Mouse (Mus musculus) kidney, adult 18-20 months (tissue): ENCODE measurements around the gene Olfr1211.

Experiments
- DNase-seq: peaks from one replicate; pipeline ENCODE4 v3.0.0; 2021

Gene Olfr1211

GRCm38 (mm10) chr2:88938011-88938410, at the start of gene Olfr1211:
Gene Olfr1211 (minus strand): TSS chr2:88938111.
- DNase-seq, result no peak

GRCm38 (mm10) chr2:88980181-88980580, 42.3 kb upstream of the Olfr1211 start, which contains the start of gene Gm13762:
Gene Gm13762 (minus strand): TSS chr2:88980281.
- DNase-seq, result no peak

- no peak for DNase-seq
These were observed 15.8 kb upstream of the Olfr1211 start, which contains the start of gene Olfr1212 for GRCm38 (mm10) chr2:88953669-88954068. Gene Olfr1212 (plus strand): TSS chr2:88953969.

- DNase-seq, result no peak
These were observed 22.9 kb downstream of the Olfr1211 start, which contains the start of gene Olfr1209 for GRCm38 (mm10) chr2:88915057-88915456. Gene Olfr1209 (minus strand): TSS chr2:88915157.

GRCm38 (mm10) chr2:88902211-88902610, 35.7 kb downstream of the Olfr1211 start, which contains the start of gene Olfr1208:
Gene Olfr1208 (minus strand): TSS chr2:88902311.
- DNase-seq, result no peak
